Mouse (Mus musculus) cerebellum, postnatal 25 days (tissue): Measurements from ENCODE around the gene Hs2st1.
A peak's percentile ranks its signal among the peaks of the same experiment; 100 is the strongest.

Source experiments
- DNase-seq, 2 experiments: peaks; one replicate each; pipeline ENCODE4 v3.0.0; 2021; ENCODE audit warnings: mixed read lengths in 2 of 2

The Hs2st1 gene

DNA sequence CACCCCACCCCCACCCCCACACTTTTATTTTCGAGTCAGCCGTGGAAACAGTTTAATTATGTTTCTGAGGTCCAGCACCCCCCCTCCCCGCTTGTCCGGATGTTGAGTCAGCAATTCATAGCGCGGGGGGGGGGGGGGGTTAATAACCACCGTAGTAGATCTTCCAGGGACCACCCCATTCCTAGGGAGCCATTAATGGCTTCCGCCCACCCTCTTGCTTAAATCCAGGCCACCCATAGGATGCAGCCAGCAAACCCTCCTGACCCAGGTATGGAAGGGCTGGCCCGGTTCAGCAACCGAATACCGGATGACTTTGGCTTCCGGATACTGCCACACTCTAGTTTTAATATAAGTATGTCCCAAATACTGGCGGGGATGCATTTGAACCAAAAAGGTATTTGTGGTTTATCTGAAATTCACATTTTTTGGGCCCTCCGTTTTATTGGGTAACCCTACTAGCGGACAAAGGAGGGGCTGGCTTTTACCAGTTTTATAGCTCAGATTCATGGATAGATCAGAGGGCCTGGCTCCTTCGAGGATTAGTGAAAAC is 188.5 kb downstream of the Hs2st1 start:
- no peak for DNase-seq

- peak; percentile 27 to 64 for DNase-seq
Measured at GRCm38 (mm10) chr3:144380921-144381320, 189.1 kb downstream of the Hs2st1 start.

DNA sequence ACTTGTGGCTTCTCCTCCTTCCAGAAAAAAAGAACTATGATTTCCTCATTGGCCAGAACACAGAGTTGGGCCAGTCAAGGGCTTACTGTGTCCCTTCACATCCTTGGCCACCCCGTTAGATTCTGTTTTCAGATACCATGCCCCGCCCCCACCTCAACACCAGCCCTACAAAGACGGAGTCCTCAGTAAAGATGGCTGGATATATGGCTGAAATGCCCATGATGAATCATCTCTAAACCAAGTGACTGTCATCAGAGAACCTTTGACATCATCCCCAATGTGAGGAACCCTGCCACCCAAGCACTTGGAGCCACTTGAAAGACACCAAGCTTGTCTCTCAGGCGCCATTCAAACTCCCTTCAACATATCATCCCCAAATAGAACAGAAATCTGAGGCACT is 190.2 kb downstream of the Hs2st1 start:
- DNase-seq, result no peak
